Comparison of ENCODE assay signal across 15 mouse cellular contexts in the genomic region with DNA sequence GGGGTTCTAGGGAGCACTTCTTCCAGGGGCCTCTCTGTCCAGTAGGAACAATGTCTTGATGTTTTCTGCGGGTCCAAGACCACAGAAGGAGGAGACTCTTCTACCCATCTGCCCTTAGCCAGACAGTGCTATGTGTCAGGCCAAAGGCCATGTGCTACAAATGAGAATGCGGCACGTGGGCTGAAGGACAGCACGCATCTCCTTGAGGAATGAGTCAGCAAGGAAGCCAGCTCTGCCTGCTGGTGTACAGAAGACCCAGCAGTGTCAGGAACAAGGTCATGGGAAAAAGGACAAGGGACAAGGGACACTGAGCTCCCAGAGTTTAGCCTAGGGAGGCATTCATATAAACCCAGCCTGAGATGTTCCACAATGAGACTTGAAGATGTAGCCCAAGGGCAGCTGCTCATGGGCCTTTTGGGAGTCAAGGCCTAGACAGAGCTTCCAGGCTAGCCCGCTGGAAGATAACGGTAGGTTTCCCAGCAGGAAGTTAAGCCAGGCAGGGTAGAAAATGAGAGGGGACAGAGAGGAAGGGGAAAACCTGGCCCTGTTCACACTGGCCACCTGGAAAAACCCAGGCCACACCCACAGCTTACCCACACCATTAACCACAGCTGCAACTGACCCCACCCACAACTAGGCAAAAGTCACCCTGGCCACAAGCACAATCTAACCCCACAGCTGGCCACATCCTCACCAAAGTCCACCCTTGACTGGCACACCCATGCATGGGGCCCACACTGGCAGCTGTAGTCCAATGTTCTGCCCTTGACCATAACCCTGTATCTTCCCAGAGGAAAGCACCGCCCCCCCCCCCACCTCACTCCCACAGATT. TPM values are rescaled to one million over a fixed set of nuclear protein-coding genes. Genes with fewer than 3 reads are reported as not detected.
DNase-seq lines count a peak whose midpoint lies in the region; ATAC-seq lines count a peak whose summit lies in the region.
"Had no signal": no experiment of that assay in that cellular context is flagged by ENCODE, and none has a peak within 500 bp of the region (broad histone marks: within the 10 kb centered on the region; RNA-seq: fewer than 3 reads in every experiment).

No protein-coding gene starts in this region.

- H3K9me3 ChIP-seq in intestine, embryonic 16.5 days (ENCODE audit: control insufficient read depth, low read length) = no peaks in the 10 kb centered on the region
- peaks cover 3% of the 10 kb centered on the region for H3K9me3 ChIP-seq in megakaryocyte, embryonic 14.5 days
- no peaks in the 10 kb centered on the region for H3K9me3 ChIP-seq in hindbrain, embryonic 10.5 days
- H3K9me3 ChIP-seq: limb, embryonic 12.5 days had no signal

- peak; percentile 86 for DNase-seq in adrenal gland, adult 2 months
- no peak for DNase-seq in adrenal gland, adult 18-20 months (ENCODE audit: low spot score in 2 of 2)
- peak; percentile 94 for DNase-seq in 416B (ENCODE audit: low read depth)
- DNase-seq in cerebellum, adult 18-20 months = no peak
- no peak for DNase-seq in hindbrain, embryonic 10.5 days (ENCODE audit: low spot score)
- DNase-seq in testis, postnatal 14 days (ENCODE audit: low spot score) = no peak
- DNase-seq: cerebellum, adult 11 months; gastrocnemius, postnatal 10 days; lung, adult 2 months; midbrain, embryonic 14.5 days had no signal

- no peak overlapping the region for H3K9ac ChIP-seq in intestine, embryonic 16.5 days (ENCODE audit: low read depth, low read length)
- H3K9ac ChIP-seq: limb, embryonic 12.5 days had no signal

- H3K27ac ChIP-seq in intestine, embryonic 16.5 days (ENCODE audit: low read length) = no peak overlapping the region
- H3K27ac ChIP-seq in hindbrain, embryonic 10.5 days = no peak overlapping the region
- H3K27ac ChIP-seq: limb, embryonic 12.5 days had no signal

- no peaks in the 10 kb centered on the region for H3K27me3 ChIP-seq in intestine, embryonic 16.5 days (replicated peaks; ENCODE audit: control insufficient read depth, insufficient read depth, low read length)
- H3K27me3 ChIP-seq in megakaryocyte, embryonic 14.5 days (replicated peaks) = peaks cover 66% of the 10 kb centered on the region
- H3K27me3 ChIP-seq in hindbrain, embryonic 10.5 days (ENCODE audit: insufficient read depth, poor library complexity, severe bottlenecking) = no peaks in the 10 kb centered on the region
- H3K27me3 ChIP-seq: limb, embryonic 12.5 days had no signal

- no peaks in the 10 kb centered on the region for H3K36me3 ChIP-seq in intestine, embryonic 16.5 days (ENCODE audit: control insufficient read depth, insufficient read depth, low read length)
- H3K36me3 ChIP-seq in megakaryocyte, embryonic 14.5 days (replicated peaks; ENCODE audit: low read length) = no peaks in the 10 kb centered on the region
- H3K36me3 ChIP-seq in hindbrain, embryonic 10.5 days = peaks cover 51% of the 10 kb centered on the region
- H3K36me3 ChIP-seq: limb, embryonic 12.5 days had no signal

- no peak overlapping the region for H3K4me3 ChIP-seq in intestine, embryonic 16.5 days (ENCODE audit: low read length)
- peak overlapping the region; percentile 53 for H3K4me3 ChIP-seq in megakaryocyte, embryonic 14.5 days (replicated peaks)
- no peak overlapping the region for H3K4me3 ChIP-seq in hindbrain, embryonic 10.5 days
- H3K4me3 ChIP-seq: limb, embryonic 12.5 days had no signal

- 84% methylated on average over 7 of the region's 7 CpGs for WGBS in intestine, embryonic 16.5 days
- WGBS in hindbrain, embryonic 10.5 days = 91% methylated on average over 7 of the region's 7 CpGs

- ATAC-seq in intestine, embryonic 16.5 days = peak; percentile 64
- ATAC-seq: forebrain, embryonic 14.5 days; hindbrain, embryonic 16.5 days had no signal

- H3K4me2 ChIP-seq in intestine, embryonic 16.5 days (ENCODE audit: low read depth, low read length) = no peak overlapping the region
- H3K4me2 ChIP-seq: limb, embryonic 12.5 days had no signal

- H3K4me1 ChIP-seq in intestine, embryonic 16.5 days (ENCODE audit: control insufficient read depth, insufficient read depth, low read length) = peaks cover 14% of the 10 kb centered on the region
- peaks cover 47% of the 10 kb centered on the region for H3K4me1 ChIP-seq in megakaryocyte, embryonic 14.5 days
- H3K4me1 ChIP-seq in hindbrain, embryonic 10.5 days (replicated peaks) = peaks cover 3% of the 10 kb centered on the region; the same call in 1 of the 2 replicates

RNA-seq across cellular contexts. Expression of gene Trmu, which starts 29.8 kb away (rescaled TPM):
- total RNA-seq in adrenal gland, adult 2 months (2021) = 10 to 100 TPM; 19.8 to 27.6 TPM
- 9.8 and 16.1 TPM in 2 replicates for polyA plus RNA-seq in adrenal gland, adult 2 months (2012; rRNA removed)
- 10 to 100 TPM; 25.0 to 32.7 TPM for total RNA-seq in adrenal gland, adult 18-20 months (2021)
- 36.7 and 37.3 TPM in 2 replicates for polyA plus RNA-seq in intestine, embryonic 16.5 days (2015; fragmentation: Nextera tagmentation; extraction: Ambion mirVana)
- polyA plus RNA-seq in megakaryocyte, embryonic 14.5 days (2012; ENCODE audit: insufficient read depth, low replicate concordance) = 9.6 and 26.5 TPM in 2 replicates
- 36.7 and 37.6 TPM in 2 replicates for polyA plus RNA-seq in hindbrain, embryonic 10.5 days (2016; fragmentation: Nextera tagmentation; extraction: Ambion mirVana)

RNA-seq across cellular contexts. Expression of gene Gtse1, which starts 49.3 kb away (rescaled TPM):
- 1 to 10 TPM in 1 of 2 experiments, under 1 TPM in 1; 0.66 to 1.1 TPM for total RNA-seq in adrenal gland, adult 2 months (2021)
- polyA plus RNA-seq in adrenal gland, adult 2 months (2012; rRNA removed) = 2.0 and 2.9 TPM in 2 replicates
- under 1 TPM; 0.58 to 0.70 TPM for total RNA-seq in adrenal gland, adult 18-20 months (2021)
- 20.0 and 22.9 TPM in 2 replicates for polyA plus RNA-seq in intestine, embryonic 16.5 days (2015; fragmentation: Nextera tagmentation; extraction: Ambion mirVana)
- 41.7 and 80.9 TPM in 2 replicates for polyA plus RNA-seq in megakaryocyte, embryonic 14.5 days (2012; ENCODE audit: insufficient read depth, low replicate concordance)
- 45.6 and 52.8 TPM in 2 replicates for polyA plus RNA-seq in hindbrain, embryonic 10.5 days (2016; fragmentation: Nextera tagmentation; extraction: Ambion mirVana)

Comparison
In these comparisons a context has a peak if more than half of its experiments do, and no peak if none do; other contexts are left out.
1. DNase-seq: peak in adrenal gland, adult 2 months (single experiment) and 416B (single experiment); none in adrenal gland, adult 18-20 months (0 of 2), cerebellum, adult 18-20 months (0 of 2), hindbrain, embryonic 10.5 days (single experiment) and testis, postnatal 14 days (single experiment).